14 mouse cellular contexts compared by ENCODE assay signal in genomic region chr17:56572939-56573338, GRCm38 (mm10).
"Had no signal": no experiment of that assay in that cellular context is flagged by ENCODE, and none has a peak within 500 bp of the region (broad histone marks: within the 10 kb centered on the region; RNA-seq: fewer than 3 reads in every experiment).

No protein-coding gene starts in this region.

- H3K9ac ChIP-seq: kidney, embryonic 15.5 days; limb, embryonic 15.5 days; lung, embryonic 14.5 days; neural tube, embryonic 12.5 days had no signal

- H3K9me3 ChIP-seq: kidney, embryonic 15.5 days; limb, embryonic 15.5 days; midbrain, embryonic 10.5 days; neural tube, embryonic 12.5 days had no signal

- DNase-seq: kidney, adult 11 months; kidney, postnatal 25 days; layer of hippocampus, adult 9-11 months; layer of hippocampus, postnatal 36 days; lung, embryonic 14.5 days; lung, postnatal 10 days; lung, postnatal 4 days; midbrain, embryonic 14.5 days; thymus, postnatal 36 days had no signal

- H3K4me1 ChIP-seq: kidney, embryonic 15.5 days; limb, embryonic 15.5 days; midbrain, embryonic 10.5 days had no signal

- H3K4me3 ChIP-seq: kidney, embryonic 15.5 days; limb, embryonic 15.5 days; midbrain, embryonic 10.5 days; myocyte; neural tube, embryonic 12.5 days had no signal

- H3K27ac ChIP-seq: kidney, embryonic 15.5 days; limb, embryonic 15.5 days; midbrain, embryonic 10.5 days; neural tube, embryonic 12.5 days had no signal

- H3K4me2 ChIP-seq: kidney, embryonic 15.5 days; limb, embryonic 15.5 days; lung, embryonic 14.5 days; neural tube, embryonic 12.5 days had no signal

- H3K27me3 ChIP-seq: kidney, embryonic 15.5 days; limb, embryonic 15.5 days; neural tube, embryonic 12.5 days had no signal
